Mouse (Mus musculus): ENCODE measurements around the gene Rnase12.

Gene Rnase12

GRCm38 (mm10) chr14:51083805-51084204 is 26.3 kb upstream of the Rnase12 start:
- DNase-seq, result no peak

DNA sequence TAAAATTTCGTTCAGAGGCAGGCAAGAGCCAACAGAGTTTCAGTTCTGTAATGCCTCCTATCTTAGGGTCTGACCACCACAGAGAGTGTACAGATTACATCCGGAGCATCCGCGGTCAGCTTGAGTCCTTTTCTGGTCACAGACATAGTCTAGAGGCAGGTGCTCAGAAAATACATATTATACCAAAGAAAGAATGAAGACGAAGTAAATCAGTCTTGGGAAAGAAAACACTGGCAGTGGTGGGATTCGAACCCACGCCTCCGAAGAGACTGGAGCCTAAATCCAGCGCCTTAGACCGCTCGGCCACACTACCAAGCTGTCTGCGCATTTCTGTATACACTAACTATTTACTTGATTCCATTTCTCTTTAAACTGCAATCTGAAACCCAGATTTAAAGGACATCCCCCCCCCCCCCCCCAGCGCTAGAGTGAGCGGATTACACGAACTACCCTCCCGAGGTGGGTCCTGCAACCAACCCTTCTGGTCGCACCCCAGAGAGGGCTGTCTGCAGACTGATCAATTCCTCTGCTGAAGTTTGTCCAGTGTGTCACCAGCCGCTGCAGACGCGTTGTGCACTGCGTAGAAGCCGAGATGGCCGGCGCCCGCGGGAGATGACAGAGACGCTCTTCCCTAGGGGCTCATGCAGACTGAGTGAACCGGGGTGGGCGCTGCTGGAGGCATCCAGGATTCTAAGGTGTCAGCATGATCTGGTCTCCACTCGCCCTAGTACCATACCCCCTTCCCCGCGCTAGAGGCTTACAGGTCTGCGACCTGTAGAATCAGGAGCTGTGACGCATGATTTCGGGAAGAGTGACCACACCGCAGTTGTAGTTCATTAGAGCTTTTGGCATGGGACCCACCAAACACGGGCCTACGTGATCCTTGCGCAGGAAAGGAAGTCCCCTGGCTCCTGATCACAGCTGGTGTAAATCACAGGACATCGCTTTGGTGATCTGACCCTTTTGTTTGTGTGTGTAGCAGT is 25.4 kb upstream of the Rnase12 start:
- peak; percentile 59 for DNase-seq

- DNase-seq, result no peak
Measured at GRCm38 (mm10) chr14:51081035-51081434, 23.6 kb upstream of the Rnase12 start.

DNA sequence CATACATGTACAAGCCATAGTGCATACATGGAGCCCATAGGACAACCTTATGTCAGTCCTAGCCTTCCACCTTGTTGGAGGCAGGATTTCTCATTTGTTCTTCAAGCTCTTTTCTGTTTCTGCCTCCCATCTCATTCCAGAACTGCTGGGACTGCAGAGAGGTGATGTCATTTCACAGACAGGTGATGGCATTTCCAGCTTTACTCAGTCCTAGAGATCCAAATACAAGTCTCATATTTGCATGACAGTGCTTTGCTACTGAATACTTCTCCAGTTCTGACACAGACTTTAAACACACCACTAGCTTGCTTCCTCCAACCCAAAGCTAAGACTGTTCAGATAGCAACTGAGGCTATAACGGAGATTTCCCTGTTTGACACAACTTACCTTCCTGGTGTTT is 21.7 kb upstream of the Rnase12 start:
- no peak for DNase-seq

DNA sequence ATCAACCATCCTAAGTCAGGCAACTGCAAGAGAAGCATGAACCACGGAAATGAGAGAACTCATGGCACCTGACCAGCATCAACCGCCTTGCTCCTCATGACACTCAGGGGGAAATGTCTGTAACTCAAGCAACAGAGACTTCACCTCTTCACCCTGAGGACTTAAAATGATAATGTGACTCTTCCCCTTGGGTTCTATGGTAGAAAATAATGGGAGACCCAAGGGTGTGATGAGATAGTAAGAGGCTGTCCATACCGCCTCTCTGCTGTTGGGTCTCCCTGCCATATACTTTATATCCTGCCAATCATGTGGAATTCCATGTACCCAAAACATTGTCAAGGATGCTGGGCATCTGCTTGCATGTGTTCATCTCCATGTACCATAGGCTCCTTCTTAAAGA is 16.9 kb upstream of the Rnase12 start, which contains the start of gene Olfr750:
Olfr750 (minus strand) TSS at position 101 of the 400 bp plus-strand sequence.
- DNase-seq, result no peak

- DNase-seq, result no peak
Measured at GRCm38 (mm10) chr14:51069617-51070016, 12.2 kb upstream of the Rnase12 start.

DNA sequence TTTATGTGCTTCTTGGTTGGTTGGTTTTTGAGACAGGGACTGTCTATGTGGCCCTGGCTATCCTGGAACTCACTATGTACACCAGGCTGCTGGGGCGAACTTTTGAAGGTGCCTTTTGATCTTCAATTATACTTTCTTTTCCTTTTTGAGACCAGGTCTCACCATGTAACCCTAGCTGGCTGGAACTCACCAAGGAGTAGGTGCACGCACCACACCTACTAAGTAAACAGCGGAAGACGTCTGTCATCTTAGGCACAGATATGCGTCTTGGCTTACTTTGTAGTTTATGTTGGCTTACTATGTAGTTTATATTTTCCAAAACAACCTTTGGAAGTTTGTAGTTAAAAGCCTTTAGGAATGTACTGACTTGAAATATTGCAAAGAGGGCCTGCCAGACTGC is 11.5 kb upstream of the Rnase12 start:
- no peak for DNase-seq

- DNase-seq, result no peak
Measured at GRCm38 (mm10) chr14:51060761-51061160, 3.3 kb upstream of the Rnase12 start.

DNA sequence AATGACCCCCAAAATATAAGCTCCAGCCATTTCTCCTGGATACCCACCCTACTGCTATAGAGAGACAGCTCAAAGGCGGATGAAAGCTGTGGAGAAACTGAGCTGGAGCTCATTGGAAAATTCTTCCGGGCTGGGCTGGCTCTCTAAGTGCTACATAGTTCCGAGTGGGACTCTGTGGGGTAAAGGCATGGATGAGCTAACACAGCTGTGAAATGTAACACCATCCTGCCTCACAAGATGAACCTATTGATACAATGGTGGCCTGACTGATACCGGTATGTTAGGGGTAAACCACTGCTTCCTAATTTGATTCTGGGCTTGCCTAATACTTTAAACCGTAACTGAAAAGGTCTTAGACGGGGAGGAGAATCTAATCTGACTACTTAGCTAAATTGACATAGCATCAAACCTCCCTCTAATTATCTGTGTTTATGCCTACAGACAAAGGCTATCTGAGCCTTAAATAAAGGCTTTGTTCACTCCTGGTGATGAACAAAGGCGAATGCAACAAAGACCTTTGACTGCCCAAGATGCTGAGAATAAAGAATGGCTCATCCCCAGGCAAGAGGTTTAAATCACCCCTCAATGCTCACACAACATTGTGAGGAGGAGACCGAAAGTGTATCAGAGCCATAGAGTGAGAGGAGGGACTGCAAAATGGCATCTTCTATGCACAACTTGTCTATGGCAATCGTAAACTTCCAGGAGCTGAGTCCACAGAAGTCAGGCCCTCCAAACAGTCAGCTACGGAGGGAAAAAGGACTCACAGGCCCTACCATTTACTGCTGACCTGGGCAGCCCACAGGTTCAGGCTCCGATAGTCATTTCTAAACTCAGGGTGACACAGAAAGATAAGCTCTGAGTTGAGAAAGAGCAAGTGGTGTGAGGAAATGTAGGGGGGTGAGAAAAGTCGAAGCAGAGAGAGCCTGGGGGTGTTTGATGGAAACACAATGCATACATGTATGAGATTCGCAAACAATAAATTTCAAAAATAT is 2.9 kb downstream of the Rnase12 start:
- DNase-seq, result no peak

DNA sequence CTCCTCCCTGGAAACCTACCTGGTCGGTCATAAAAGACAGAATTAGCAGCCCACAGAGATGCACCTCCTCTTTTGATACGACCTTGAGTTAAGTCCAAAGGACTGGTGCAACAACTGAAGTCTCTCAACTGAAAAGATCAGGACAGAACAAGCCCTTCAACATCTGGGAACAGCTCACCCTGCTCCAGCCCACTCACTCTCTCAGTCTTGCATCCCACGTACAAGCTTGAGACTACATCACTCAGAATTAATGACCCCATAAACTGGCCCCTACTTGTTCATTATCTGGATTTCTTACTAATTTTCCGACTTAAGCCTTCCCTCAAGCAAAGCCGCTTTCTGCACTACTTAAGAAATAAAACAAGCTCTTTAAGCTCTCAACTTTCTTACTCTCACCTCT is 4.3 kb downstream of the Rnase12 start:
- no peak for DNase-seq

- no peak for DNase-seq
Measured at GRCm38 (mm10) chr14:51051941-51052340, 5.5 kb downstream of the Rnase12 start.

GRCm38 (mm10) chr14:51050063-51050462 is 7.4 kb downstream of the Rnase12 start, which contains the start of gene Rnase11:
Gene Rnase11 (minus strand): TSS chr14:51050163.
- DNase-seq, result no peak

- DNase-seq, result no peak
Measured at GRCm38 (mm10) chr14:51047846-51048245, 9.6 kb downstream of the Rnase12 start.

GRCm38 (mm10) chr14:51041769-51042168 is 15.7 kb downstream of the Rnase12 start, which contains the start of gene Rnase9:
Gene Rnase9 (minus strand): TSS chr14:51041869.
- DNase-seq, result no peak

- DNase-seq, result no peak
Measured at GRCm38 (mm10) chr14:51036214-51036613, 21.2 kb downstream of the Rnase12 start.

DNA sequence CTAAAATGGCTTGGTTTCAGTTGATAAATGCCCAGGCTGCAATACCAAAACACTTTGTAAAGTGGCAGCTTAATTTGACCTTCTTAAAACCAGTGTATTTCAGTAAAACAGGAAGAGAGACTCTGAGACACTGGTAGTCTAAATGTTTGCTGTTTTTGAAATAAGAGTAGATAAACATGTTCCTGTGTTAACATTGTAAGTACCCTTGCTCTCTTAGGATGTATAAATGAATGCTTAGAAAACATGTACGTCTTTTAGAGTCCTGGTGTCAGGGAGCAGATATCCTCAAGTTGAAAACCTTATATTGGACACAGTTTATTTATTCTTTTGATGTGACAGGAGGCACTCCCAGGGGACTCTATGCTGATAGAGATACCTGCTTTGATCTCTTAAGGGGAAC is 22.3 kb downstream of the Rnase12 start:
- DNase-seq, result no peak

DNA sequence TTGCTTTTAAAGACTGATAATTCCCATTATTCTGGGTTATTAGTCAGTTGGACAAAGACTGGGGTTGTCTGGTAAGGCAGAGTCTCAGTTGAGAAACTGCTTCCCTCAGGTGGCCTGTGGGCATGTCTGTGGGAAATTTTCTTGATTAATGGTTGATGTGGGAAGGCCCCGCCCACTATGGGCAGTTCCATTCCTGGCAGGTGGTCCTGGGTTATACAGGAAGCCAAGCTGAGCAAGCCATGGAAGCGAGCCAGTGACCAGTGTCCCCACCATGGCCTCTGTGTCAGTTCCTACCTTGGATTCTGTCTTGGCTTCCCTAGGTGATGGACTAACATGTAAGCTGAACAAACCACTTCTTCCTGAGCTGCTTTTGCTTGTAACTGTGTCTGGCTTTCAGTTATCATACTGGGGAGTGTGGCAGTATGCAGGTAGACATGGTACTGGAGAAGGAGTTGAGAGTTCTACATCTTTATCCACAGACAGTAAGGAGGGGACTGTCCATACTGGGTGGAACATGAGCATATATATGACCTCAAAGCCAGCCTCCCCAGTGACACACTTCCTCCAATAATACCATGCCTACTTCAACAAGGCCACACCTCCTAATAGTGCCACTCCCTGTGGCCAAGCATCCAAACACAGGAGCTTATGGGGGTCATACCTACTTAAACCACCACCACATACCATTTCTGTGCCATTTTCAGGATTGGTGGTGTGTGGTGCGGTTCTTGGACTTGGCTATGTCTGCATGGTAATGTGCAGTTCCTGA is 29.9 kb downstream of the Rnase12 start:
- DNase-seq, result no peak

DNA sequence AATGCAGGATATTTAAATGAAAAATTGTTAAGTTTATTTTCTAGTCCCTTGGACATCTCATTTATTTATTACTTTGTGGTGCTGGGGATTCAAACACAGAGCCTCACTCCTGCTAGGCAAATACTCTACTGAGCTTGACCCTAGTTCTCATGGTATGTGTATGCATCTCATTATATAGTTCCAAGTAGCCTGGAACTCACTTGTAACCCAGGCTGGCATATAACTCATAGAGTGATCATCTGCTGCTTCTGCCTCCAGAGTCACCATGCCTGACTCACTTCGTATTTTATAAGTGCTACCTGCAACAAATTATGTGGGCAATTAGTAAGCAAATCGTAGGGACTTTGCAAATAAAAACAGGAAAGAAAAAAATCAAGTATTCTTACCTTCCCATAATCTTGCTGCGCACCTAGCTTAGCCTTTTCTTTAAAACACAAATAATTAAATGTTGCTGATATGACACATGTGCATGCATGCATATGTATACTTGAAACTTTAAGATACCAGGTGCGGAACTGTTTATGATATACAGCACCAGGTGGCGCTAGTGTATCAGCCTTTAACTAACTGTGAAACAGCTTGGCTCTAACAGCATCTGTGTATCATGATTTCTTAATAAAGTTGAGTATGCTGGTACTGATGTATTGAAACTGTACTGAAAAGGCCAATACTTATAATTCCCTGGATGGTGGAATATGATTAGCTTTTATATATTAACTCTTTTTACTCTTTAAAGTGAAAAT is 30.9 kb downstream of the Rnase12 start:
- DNase-seq, result peak; percentile 66

GRCm38 (mm10) chr14:51024820-51025219 is 32.6 kb downstream of the Rnase12 start:
- DNase-seq, result no peak

GRCm38 (mm10) chr14:51023457-51023856 is 34.0 kb downstream of the Rnase12 start:
- no peak for DNase-seq

GRCm38 (mm10) chr14:51017256-51017655 is 40.2 kb downstream of the Rnase12 start:
- DNase-seq, result no peak

- DNase-seq, result no peak
Measured at GRCm38 (mm10) chr14:51015780-51016179, 41.7 kb downstream of the Rnase12 start.

Data from right cerebral cortex, adult 18-20 months (tissue).